Mouse (Mus musculus): Measurements from ENCODE around the gene Cldn20. TPM values are rescaled to one million over a fixed set of nuclear protein-coding genes. Genes with fewer than 3 reads are reported as not detected.

Cldn20 gene
- polyA plus RNA-seq, 1 experiment from 2014 or later, result not detected

GRCm38 (mm10) chr17:3529523-3529922, 2.8 kb upstream of the Cldn20 start:
- WGBS, result 66% methylated on average over 3 of the region's 3 CpGs
- Histone ChIP-seq H3K27me3 (no peaks in the 10 kb centered on the region), H3K4me1 (replicated peaks) (no peaks in the 10 kb centered on the region; the same call in 1 of the 2 replicates), H3K4me3 (replicated peaks) (no peak overlapping the region), H3K4me2 (no peak overlapping the region), H3K9me3 (no peaks in the 10 kb centered on the region), H3K27ac (no peak overlapping the region), H3K36me3 (no peaks in the 10 kb centered on the region; the same call in 1 of the 2 replicates), H3K9ac (replicated peaks) (no peak overlapping the region)
- ATAC-seq (ENCODE audit: insufficient number of reproducible peaks, insufficient read depth, low FRiP score, low TSS enrichment, low read depth), result no peak

- ATAC-seq (ENCODE audit: insufficient number of reproducible peaks, insufficient read depth, low FRiP score, low TSS enrichment, low read depth), result no peak
- H3K9ac ChIP-seq (replicated peaks), result no peak overlapping the region
- H3K9me3 ChIP-seq, result no peaks in the 10 kb centered on the region
- H3K4me1 ChIP-seq (replicated peaks), result no peaks in the 10 kb centered on the region; the same call in 1 of the 2 replicates
- no peaks in the 10 kb centered on the region; the same call in 1 of the 2 replicates for H3K36me3 ChIP-seq
- H3K4me2 ChIP-seq, result no peak overlapping the region
- WGBS, result 72% methylated on average over 7 of the region's 7 CpGs
- H3K27me3 ChIP-seq, result no peaks in the 10 kb centered on the region
- H3K4me3 ChIP-seq (replicated peaks), result no peak overlapping the region
- no peak overlapping the region for H3K27ac ChIP-seq
Measured at GRCm38 (mm10) chr17:3530549-3530948, 1.8 kb upstream of the Cldn20 start.

- H3K27ac ChIP-seq, result no peak overlapping the region
- no peaks in the 10 kb centered on the region for H3K9me3 ChIP-seq
- no peak overlapping the region for H3K9ac ChIP-seq (replicated peaks)
- H3K4me3 ChIP-seq (replicated peaks), result no peak overlapping the region
- no peaks in the 10 kb centered on the region for H3K27me3 ChIP-seq
- WGBS, result 81% methylated on average over 1 of the region's 1 CpGs
- no peaks in the 10 kb centered on the region; the same call in 1 of the 2 replicates for H3K4me1 ChIP-seq (replicated peaks)
- no peak for ATAC-seq (ENCODE audit: insufficient number of reproducible peaks, insufficient read depth, low FRiP score, low TSS enrichment, low read depth)
- H3K4me2 ChIP-seq, result no peak overlapping the region
- H3K36me3 ChIP-seq, result no peaks in the 10 kb centered on the region; the same call in 1 of the 2 replicates
Measured at GRCm38 (mm10) chr17:3531641-3532040, 713 bp upstream of the Cldn20 start.

- no peak overlapping the region for H3K27ac ChIP-seq
- ATAC-seq (ENCODE audit: insufficient number of reproducible peaks, insufficient read depth, low FRiP score, low TSS enrichment, low read depth), result no peak
- H3K9me3 ChIP-seq, result no peaks in the 10 kb centered on the region
- WGBS, result 17% methylated on average over 1 of the region's 1 CpGs
- no peak overlapping the region for H3K9ac ChIP-seq (replicated peaks)
- H3K4me2 ChIP-seq, result no peak overlapping the region
- H3K4me3 ChIP-seq (replicated peaks), result no peak overlapping the region
- H3K4me1 ChIP-seq (replicated peaks), result no peaks in the 10 kb centered on the region
- H3K27me3 ChIP-seq, result no peaks in the 10 kb centered on the region
- no peaks in the 10 kb centered on the region; the same call in 1 of the 2 replicates for H3K36me3 ChIP-seq
Measured at GRCm38 (mm10) chr17:3533425-3533824, 1.1 kb downstream of the Cldn20 start.

GRCm38 (mm10) chr17:3540304-3540703, 8.0 kb downstream of the Cldn20 start:
- WGBS, result 95% methylated on average over 2 of the region's 2 CpGs
- Histone ChIP-seq H3K4me2 (no peak overlapping the region), H3K4me1 (replicated peaks) (no peaks in the 10 kb centered on the region), H3K9me3 (no peaks in the 10 kb centered on the region), H3K27me3 (no peaks in the 10 kb centered on the region), H3K27ac (no peak overlapping the region), H3K9ac (replicated peaks) (no peak overlapping the region), H3K4me3 (replicated peaks) (no peak overlapping the region), H3K36me3 (peaks cover 20% of the 10 kb centered on the region)
- no peak for ATAC-seq (ENCODE audit: insufficient number of reproducible peaks, insufficient read depth, low FRiP score, low TSS enrichment, low read depth)

- 90% methylated on average over 5 of the region's 5 CpGs for WGBS
- ATAC-seq (ENCODE audit: insufficient number of reproducible peaks, insufficient read depth, low FRiP score, low TSS enrichment, low read depth), result no peak
- no peaks in the 10 kb centered on the region for H3K27me3 ChIP-seq
- H3K9me3 ChIP-seq, result no peaks in the 10 kb centered on the region
- no peak overlapping the region for H3K4me3 ChIP-seq (replicated peaks)
- H3K9ac ChIP-seq (replicated peaks), result no peak overlapping the region
- H3K36me3 ChIP-seq, result peaks cover 20% of the 10 kb centered on the region
- H3K27ac ChIP-seq, result no peak overlapping the region
- no peaks in the 10 kb centered on the region for H3K4me1 ChIP-seq (replicated peaks)
- no peak overlapping the region for H3K4me2 ChIP-seq
Measured at GRCm38 (mm10) chr17:3541033-3541432, 8.7 kb downstream of the Cldn20 start.

GRCm38 (mm10) chr17:3547725-3548124, 15.4 kb downstream of the Cldn20 start:
- WGBS, result 76% methylated on average over 7 of the region's 7 CpGs
- no peaks in the 10 kb centered on the region for H3K4me1 ChIP-seq (replicated peaks)

GRCm38 (mm10) chr17:3556251-3556650, 23.9 kb downstream of the Cldn20 start:
- H3K36me3 ChIP-seq, result peaks cover 12% of the 10 kb centered on the region; the same call in 1 of the 2 replicates
- ATAC-seq (ENCODE audit: insufficient number of reproducible peaks, insufficient read depth, low FRiP score, low TSS enrichment, low read depth), result no peak
- H3K27me3 ChIP-seq, result no peaks in the 10 kb centered on the region
- H3K4me2 ChIP-seq, result peak overlapping the region; percentile 62; the same call in 1 of the 2 replicates
- 34% methylated on average over 1 of the region's 1 CpGs for WGBS
- no peak overlapping the region for H3K4me3 ChIP-seq (replicated peaks)
- no peak overlapping the region for H3K9ac ChIP-seq (replicated peaks)
- H3K9me3 ChIP-seq, result no peaks in the 10 kb centered on the region
- H3K4me1 ChIP-seq (replicated peaks), result peaks cover 13% of the 10 kb centered on the region
- no peak overlapping the region for H3K27ac ChIP-seq

More at GRCm38 (mm10) chr17:3547725-3548124, 15.4 kb downstream of the Cldn20 start:
- no peak for ATAC-seq (ENCODE audit: insufficient number of reproducible peaks, insufficient read depth, low FRiP score, low TSS enrichment, low read depth)
- Histone ChIP-seq H3K9me3 (no peaks in the 10 kb centered on the region), H3K27ac (no peak overlapping the region), H3K36me3 (peaks cover 18% of the 10 kb centered on the region), H3K4me3 (replicated peaks) (no peak overlapping the region), H3K4me2 (no peak overlapping the region), H3K27me3 (no peaks in the 10 kb centered on the region), H3K9ac (replicated peaks) (no peak overlapping the region)

- peak within 1 kb of the TSS; percentile 56 for H3K9ac ChIP-seq (replicated peaks)
- H3K27ac ChIP-seq, result peak within 1 kb of the TSS; percentile 89
- WGBS, result 1% methylated on average over 60 of the region's 60 CpGs
- ATAC-seq (ENCODE audit: insufficient number of reproducible peaks, insufficient read depth, low FRiP score, low TSS enrichment, low read depth), result peak; percentile 100
- H3K27me3 ChIP-seq, result no peaks in the 10 kb centered on the region
- 0 out of 2 replicates have a peak, but pooled peaks cover 3% of the 10 kb centered on the region for H3K36me3 ChIP-seq
- H3K9me3 ChIP-seq, result no peaks in the 10 kb centered on the region
- H3K4me3 ChIP-seq (replicated peaks), result peak within 1 kb of the TSS; percentile 58
- H3K4me1 ChIP-seq (replicated peaks), result peaks cover 13% of the 10 kb centered on the region
- peak within 1 kb of the TSS; percentile 62 for H3K4me2 ChIP-seq
Measured at GRCm38 (mm10) chr17:3557331-3558311, 25.3 kb downstream of the Cldn20 start, which contains the start of gene Tfb1m. TSS of gene Tfb1m (minus strand) at chr17:3557781.

GRCm38 (mm10) chr17:3558356-3558870, 26.1 kb downstream of the Cldn20 start:
- ATAC-seq (ENCODE audit: insufficient number of reproducible peaks, insufficient read depth, low FRiP score, low TSS enrichment, low read depth), result no peak
- 68% methylated on average over 9 of the region's 9 CpGs for WGBS
- H3K4me2 ChIP-seq, result peak overlapping the region; percentile 55
- peak overlapping the region; percentile 84 for H3K27ac ChIP-seq
- no peaks in the 10 kb centered on the region for H3K9me3 ChIP-seq
- H3K36me3 ChIP-seq, result no peaks in the 10 kb centered on the region
- peaks cover 13% of the 10 kb centered on the region for H3K4me1 ChIP-seq (replicated peaks)
- no peaks in the 10 kb centered on the region for H3K27me3 ChIP-seq
- H3K4me3 ChIP-seq (replicated peaks), result peak overlapping the region; percentile 58
- no peak overlapping the region for H3K9ac ChIP-seq (replicated peaks)

- peaks cover 13% of the 10 kb centered on the region for H3K4me1 ChIP-seq (replicated peaks)
- no peak for ATAC-seq (ENCODE audit: insufficient number of reproducible peaks, insufficient read depth, low FRiP score, low TSS enrichment, low read depth)
Measured at GRCm38 (mm10) chr17:3560534-3560933, 28.2 kb downstream of the Cldn20 start.

More at GRCm38 (mm10) chr17:3560534-3560933, 28.2 kb downstream of the Cldn20 start:
- Histone ChIP-seq H3K27me3 (no peaks in the 10 kb centered on the region), H3K9ac (replicated peaks) (no peak overlapping the region), H3K27ac (no peak overlapping the region), H3K4me2 (no peak overlapping the region), H3K36me3 (no peaks in the 10 kb centered on the region), H3K4me3 (replicated peaks) (no peak overlapping the region), H3K9me3 (no peaks in the 10 kb centered on the region)
- 81% methylated on average over 3 of the region's 3 CpGs for WGBS

Measured in limb, embryonic 12.5 days (tissue).